Mouse (Mus musculus) mouse embryonic stem cell (cell line): ENCODE measurements around the gene Ahcy.
"Not testable (repeated sequence)": the region's sequence is repeated elsewhere in the genome, so short reads cannot be mapped to it uniquely, and the experiment has no call there.

Source experiments
- in situ Hi-C, 2 experiments: fragments of 300-500 bp; cut with MboI; formaldehyde crosslinking; loops; 1 replicate in 1 of 2; 3 replicates in 1 of 2; pipeline ENCODE4 v1.14.3; 2019 to 2020; ENCODE audit warnings: low sequenced_read_pairs in 2 of 2, low pct_unique_long_range_greater_than_20kb in 1 of 2, mixed read lengths in 1 of 2; ENCODE audit not compliant: unreplicated experiment in 1 of 2

The Ahcy gene

DNA sequence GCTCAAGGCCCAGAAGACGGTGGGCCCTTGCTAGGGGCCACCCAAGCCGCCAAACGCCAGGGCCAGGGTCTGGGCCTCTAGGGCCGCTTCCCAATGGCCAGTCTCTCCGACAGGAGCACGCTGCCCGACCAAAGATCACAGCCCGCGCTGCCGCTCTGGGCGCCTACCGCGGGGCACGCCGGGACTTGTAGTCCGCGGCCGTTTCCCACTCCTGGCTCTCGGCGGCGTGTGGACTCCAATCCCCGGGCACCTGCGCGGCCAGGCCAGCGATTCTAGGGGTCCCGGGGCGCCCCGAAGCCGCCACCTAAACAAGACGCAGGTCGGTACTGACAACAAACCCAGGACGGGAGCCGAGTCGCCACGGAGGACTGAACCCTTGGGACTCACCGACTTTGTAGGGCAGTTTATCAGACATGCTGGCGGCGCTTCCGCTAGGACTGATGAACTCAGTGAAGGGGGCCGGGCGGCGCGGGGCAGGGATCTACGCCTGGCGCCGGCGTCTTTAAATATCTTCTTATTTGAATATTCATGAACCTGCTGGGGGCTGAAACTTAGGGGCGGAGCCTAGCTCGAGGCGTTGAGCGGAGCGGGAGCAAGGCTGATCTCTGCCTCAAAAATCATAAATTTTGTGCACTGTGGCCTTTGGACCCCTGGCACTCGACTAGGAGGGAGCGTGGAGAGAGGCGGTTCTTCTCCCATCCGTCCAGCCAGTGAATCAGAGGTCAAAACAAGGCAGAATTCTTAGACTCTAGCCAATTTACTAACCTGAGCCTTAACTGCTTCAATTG, at the start of gene Ahcy:
TSS of gene Ahcy (minus strand) at position 520 of the 788 bp plus-strand sequence.
- in situ Hi-C loops = no loop called here

GRCm38 (mm10) chr2:155115216-155115830, 41.0 kb upstream of the Ahcy start:
- in situ Hi-C loops = no loop called here

- in situ Hi-C loops = not testable (repeated sequence)
Measured at GRCm38 (mm10) chr2:155107276-155107675, 33.0 kb upstream of the Ahcy start.

GRCm38 (mm10) chr2:155103607-155104006, 29.3 kb upstream of the Ahcy start:
- in situ Hi-C loops = no loop called here

- in situ Hi-C loops = no loop called here
Measured at GRCm38 (mm10) chr2:155101761-155102181, 27.5 kb upstream of the Ahcy start.

GRCm38 (mm10) chr2:155100796-155101259, 26.5 kb upstream of the Ahcy start:
- in situ Hi-C loops = no loop called here

DNA sequence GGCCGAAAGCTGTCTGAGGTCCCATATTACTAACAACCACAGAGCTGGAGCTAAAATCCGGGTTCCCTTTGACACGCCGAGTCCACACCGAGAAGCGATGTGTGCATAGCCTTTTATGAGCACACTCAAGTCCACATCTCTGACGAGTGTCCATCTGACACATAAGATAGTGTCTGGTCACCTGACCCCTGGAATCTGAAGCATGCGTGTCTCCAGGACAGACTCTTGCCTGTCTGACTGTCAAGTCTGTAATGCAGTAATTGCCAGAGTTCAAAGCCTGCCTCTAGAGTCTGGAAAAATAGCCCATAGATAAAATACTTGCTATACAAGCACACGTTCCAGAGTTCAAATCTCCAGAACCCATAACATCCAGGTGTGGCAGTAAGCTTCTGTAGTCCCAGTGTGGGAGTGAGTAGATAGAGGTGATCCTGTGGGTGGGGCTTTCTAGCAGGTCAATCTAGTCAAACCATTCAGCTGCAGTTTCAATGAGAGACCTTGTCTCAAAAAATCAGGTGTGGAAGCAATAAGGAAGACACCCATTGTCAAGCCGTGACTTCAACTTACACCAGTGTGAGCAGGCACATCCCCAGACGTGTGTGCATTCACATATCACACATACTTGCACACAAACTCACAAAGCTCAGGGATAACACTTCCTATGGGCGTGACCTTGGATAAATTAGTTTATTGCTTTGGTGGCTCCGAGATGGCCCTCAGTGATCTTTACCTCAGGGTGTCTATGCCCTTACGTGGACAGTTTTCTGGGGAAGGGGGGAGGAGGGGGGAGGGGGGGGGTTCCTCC, 25.9 kb upstream of the Ahcy start:
- in situ Hi-C loops = loop anchor here in 1 of 2 experiments (25.0 kb wide), 1 partner anchor 87 kb away; no protein-coding TSS in a partner anchor

DNA sequence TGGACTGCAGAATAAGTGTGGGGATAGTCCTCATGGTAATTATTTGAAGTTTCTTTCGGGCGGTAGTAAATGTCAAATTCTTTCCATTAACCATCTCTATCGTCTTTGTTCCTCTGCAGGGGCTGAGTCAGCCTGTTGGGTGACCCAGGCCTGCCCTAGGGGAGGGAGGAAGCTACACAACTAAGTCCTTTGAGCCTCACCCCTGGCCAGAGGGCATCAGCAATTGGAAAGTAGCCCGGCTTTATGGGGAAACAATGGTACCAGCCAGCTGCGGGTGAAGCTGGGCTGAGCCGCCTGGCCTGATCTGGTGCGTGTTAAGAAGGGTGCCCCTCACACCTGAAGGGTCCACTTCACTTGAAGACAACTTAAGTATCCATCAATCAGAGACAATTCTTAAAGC, 25.1 kb upstream of the Ahcy start:
- in situ Hi-C loops = loop anchor here in 1 of 2 experiments (25.0 kb wide), 1 partner anchor 88 kb away; no protein-coding TSS in a partner anchor

DNA sequence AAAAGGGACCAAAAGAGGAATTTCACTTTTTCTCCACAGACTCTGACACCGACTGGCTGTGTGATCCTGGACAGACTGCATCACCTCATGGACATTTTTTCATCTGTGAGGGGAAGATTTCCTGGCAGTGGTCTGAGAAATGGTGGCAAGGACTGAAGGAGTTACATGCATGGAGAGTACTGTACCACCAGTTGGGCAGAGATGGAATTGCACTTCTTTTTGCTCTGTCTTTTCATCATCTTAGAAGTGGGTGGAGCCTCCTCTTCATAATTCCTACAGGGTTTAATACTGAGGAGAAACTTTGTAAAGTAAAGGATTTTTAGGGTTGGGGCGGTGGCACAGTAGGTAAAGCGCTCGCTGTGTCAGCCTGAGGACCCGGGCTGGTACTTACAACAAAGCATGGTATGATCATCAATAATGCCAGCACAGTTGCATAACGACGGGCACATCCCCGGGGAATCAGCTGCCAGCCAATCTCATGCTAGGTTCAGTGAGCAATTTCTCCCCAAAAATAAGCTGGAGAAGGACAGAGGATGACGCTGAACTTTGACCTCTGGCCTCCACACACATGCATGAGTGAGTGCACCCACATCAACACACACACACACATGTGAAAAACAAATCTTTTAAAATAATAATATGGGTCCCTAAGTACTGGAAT, 24.6 kb upstream of the Ahcy start:
- in situ Hi-C loops = loop anchor here in 1 of 2 experiments (25.0 kb wide), 1 partner anchor 88 kb away; no protein-coding TSS in a partner anchor

DNA sequence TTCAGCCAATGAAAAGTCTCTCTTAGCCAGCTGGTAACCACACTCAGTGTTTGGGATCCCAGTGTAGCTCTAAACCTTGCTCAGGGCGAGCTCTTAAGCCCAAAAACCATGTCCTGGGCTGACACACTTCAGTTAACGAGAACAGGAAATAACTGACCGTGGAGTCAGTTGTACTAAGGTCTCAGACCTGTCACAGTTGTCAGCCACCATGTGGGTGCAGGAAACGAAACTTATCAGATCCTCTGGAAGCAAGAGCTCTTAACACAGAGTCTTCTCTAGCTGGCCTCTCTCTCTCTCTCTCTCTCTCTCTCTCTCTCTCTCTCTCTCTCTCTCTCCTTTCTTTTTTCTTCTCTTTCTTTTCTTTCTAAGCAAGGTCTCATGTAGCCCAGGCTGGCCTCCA, 19.1 kb upstream of the Ahcy start:
- in situ Hi-C loops = loop anchor here in 1 of 2 experiments (25.0 kb wide), 1 partner anchor 94 kb away; no protein-coding TSS in a partner anchor

DNA sequence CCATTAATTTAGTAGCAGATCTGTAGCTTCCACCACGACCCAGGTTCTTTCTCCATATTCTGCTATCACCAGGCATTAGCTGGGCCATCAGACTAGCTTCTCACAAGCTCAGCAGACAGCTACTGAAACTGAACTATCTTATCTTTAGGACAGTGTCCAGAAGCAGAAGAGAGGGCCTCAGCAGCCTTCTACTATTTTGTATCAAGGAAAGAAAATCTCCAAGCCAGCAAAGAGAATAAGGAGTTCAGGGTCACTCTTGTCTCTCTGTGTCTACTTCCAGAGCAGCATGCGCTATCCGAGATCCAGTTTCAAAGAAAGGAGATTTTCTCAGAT, 17.4 kb upstream of the Ahcy start:
- in situ Hi-C loops = loop anchor here in 1 of 2 experiments (25.0 kb wide), 1 partner anchor 96 kb away; no protein-coding TSS in a partner anchor

DNA sequence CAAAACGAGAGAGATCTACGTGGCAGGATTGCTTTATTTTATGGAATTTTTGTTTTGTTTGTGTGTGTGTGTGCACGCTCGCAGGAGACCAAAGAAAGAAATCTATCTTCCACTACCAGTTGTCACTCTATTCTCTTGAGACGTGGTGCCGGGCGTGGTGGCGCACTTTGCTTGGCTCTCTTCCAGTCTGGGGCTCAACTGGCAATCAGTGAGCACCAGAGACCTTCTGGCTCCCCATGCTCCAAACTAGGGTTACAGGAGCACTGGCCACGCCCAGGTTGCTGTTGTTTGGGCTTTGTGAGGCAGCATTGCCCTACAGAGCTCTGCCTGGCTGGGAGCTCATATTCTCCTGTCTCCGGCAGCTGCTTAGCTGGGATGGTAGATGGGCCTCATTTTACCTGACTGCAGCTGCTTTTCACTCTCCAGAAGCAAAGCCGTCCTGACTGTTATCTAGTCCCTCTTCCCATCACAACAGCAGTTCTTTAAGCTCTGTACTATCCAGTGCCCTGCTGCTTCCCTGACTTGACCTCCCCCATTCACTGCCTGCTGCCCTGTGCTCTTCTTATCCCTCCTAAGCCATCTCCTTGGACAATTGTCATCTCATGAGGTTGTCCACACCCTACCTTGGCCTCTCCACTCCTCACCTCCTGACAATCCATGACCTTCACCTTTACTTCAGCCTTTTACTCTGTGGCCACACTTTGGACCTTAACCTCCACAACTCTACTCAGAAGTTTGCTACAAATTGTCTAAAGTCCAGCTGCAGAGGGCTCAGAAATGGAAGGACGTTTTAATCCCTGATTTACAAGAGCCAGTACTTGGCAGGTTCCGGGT, 16.8 kb upstream of the Ahcy start:
- in situ Hi-C loops = loop anchor here in 1 of 2 experiments (25.0 kb wide), 1 partner anchor 96 kb away; no protein-coding TSS in a partner anchor

- in situ Hi-C loops = loop anchor here (10.0 to 25.0 kb wide), 3 partner anchors 97 to 187 kb away; partner anchors contain the start of gene Map1lc3a (in 1 of the 2)
Measured at GRCm38 (mm10) chr2:155088264-155088663, 14.0 kb upstream of the Ahcy start.

DNA sequence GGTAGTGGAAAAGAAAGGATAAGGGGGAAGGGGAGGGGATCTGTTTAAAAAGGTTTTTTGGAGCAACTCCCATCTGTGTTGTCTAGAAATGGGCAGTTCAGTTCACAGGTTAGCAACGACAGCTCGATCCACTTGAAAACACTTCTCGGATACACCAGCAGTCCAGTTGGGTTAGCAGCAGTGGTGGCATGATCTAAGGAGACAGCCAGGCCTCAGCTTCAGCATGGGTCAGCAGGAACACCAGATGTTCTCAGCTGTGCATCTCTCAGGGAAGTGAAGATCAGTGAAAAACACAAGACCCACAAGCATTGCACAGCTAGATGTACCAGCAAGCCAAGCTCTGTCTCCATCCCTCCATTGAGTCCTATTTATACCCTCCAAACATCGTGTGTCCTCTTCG, 12.0 kb upstream of the Ahcy start:
- in situ Hi-C loops = loop anchor here (10.0 to 25.0 kb wide), 3 partner anchors 98 to 188 kb away; partner anchors contain the start of gene Map1lc3a (in 1 of the 2)

DNA sequence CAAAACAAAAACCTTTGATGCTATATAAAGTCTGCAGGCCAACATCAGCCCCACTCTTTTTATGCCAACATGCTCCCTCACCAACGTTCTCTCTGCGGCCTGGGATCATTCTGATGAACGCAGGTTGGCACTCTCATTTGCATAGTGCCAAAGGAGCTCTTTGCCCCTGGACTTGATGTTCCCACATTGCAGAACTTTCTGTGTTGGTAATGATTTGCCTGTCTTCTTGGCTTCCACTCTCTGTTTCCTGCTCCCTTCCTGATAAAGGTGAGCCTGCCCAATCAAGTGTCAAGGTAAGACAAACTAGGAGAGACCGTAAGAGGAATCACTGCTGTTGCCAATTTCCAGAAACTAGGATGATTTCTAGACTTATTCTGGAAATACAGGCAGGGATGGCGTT, 10.2 kb upstream of the Ahcy start:
- in situ Hi-C loops = loop anchor here (10.0 to 25.0 kb wide), 3 partner anchors 100 to 190 kb away; partner anchors contain the start of gene Map1lc3a (in 1 of the 2)

DNA sequence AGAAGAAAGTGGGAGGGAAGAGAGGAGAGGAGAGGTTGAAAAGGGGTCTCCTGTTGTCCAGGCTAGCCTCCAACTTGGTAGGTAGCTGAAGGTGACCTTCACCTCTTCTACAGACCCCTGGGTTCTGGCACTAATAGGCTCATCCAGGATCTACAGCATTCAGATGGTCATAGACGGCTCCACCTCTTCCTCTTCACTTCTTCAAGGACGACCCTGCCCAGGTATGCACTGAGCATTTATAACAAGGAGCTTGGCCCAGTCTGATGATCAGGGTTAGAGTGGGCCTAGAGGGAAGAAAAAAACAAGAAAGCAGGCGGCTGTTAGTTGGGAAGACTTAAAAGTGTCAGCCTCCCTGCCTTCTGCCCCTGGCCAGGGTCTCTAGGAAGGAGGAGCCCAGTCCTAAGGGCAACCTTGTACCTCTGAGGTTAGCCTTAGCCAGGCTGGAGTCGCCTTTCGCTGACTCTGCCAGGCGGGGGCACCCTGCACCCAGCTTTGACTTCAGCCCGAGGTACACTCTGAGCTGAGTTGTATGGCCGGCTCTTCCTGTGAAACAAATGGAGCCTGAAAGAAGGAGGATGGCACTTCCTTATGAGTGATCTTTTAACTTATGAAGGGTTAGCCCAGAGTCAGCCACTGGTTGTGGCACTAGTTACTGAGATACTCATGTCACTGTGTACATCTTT, 8.0 kb upstream of the Ahcy start:
- in situ Hi-C loops = loop anchor here (10.0 to 25.0 kb wide), 3 partner anchors 103 to 193 kb away; partner anchors contain the start of gene Map1lc3a (in 1 of the 2)
